ENCODE assay signal across 9 mouse cellular contexts in genomic region chr8:90708524-90708923, GRCm38 (mm10).
DNase-seq lines count a peak whose midpoint lies in the region; ATAC-seq and TF ChIP-seq lines count a peak whose summit lies in the region.
"Had no signal": no experiment of that assay in that cellular context is flagged by ENCODE, and none has a peak within 500 bp of the region (broad histone marks: within the 10 kb centered on the region; RNA-seq: fewer than 3 reads in every experiment).

No protein-coding gene starts in this region.

- H3K36me3 ChIP-seq in spleen, adult 2 months (ENCODE audit: control insufficient read depth, insufficient read depth, low read length), result no peaks in the 10 kb centered on the region
- H3K36me3 ChIP-seq in liver, postnatal 0 days (replicated peaks; ENCODE audit: insufficient read depth, low read length), result no peaks in the 10 kb centered on the region

- TF ChIP-seq EP300 in liver, postnatal 0 days (IDR thresholded peaks at IDR 0.05; ENCODE audit: low read depth), result no peak

- no peaks in the 10 kb centered on the region for H3K9me3 ChIP-seq in liver, postnatal 0 days (ENCODE audit: low read length)

- H3K4me3 ChIP-seq in spleen, adult 2 months (ENCODE audit: extremely low read depth, insufficient read depth, insufficient read length), result no peak overlapping the region
- H3K4me3 ChIP-seq in cerebellum, adult 2 months (replicated peaks; ENCODE audit: insufficient read depth, low read depth, low read length), result no peak overlapping the region
- no peak overlapping the region for H3K4me3 ChIP-seq in liver, postnatal 0 days (ENCODE audit: low read depth, low read length)
- H3K4me3 ChIP-seq: erythroblast, embryonic 14.5 days had no signal

- H3K27me3 ChIP-seq in spleen, adult 2 months (ENCODE audit: control insufficient read depth, insufficient read depth, low read length), result no peaks in the 10 kb centered on the region
- no peaks in the 10 kb centered on the region for H3K27me3 ChIP-seq in cerebellum, adult 2 months (ENCODE audit: control insufficient read depth, insufficient read depth, low read length)
- no peaks in the 10 kb centered on the region for H3K27me3 ChIP-seq in liver, postnatal 0 days (ENCODE audit: insufficient read depth, low read length)

- no peaks in the 10 kb centered on the region for H3K4me1 ChIP-seq in spleen, adult 2 months (ENCODE audit: control insufficient read depth, insufficient read depth, insufficient read length)
- H3K4me1 ChIP-seq in cerebellum, adult 2 months (ENCODE audit: control insufficient read depth, insufficient read depth, low read length), result no peaks in the 10 kb centered on the region
- H3K4me1 ChIP-seq in liver, postnatal 0 days (ENCODE audit: insufficient read depth), result no peaks in the 10 kb centered on the region

- peak; percentile 11; the same call in 1 of the 2 replicates for TF ChIP-seq CTCF in spleen, adult 2 months (IDR thresholded peaks at IDR 0.05; ENCODE audit: extremely low read depth, insufficient read depth, insufficient read length, insufficient replicate concordance)
- TF ChIP-seq CTCF in cerebellum, adult 2 months (IDR thresholded peaks at IDR 0.05; ENCODE audit: borderline replicate concordance, insufficient read depth, low read depth, low read length), result peak; percentile 75
- peak; percentile 77 for TF ChIP-seq CTCF in liver, postnatal 0 days (IDR thresholded peaks at IDR 0.05; ENCODE audit: low read depth)

- ATAC-seq in liver, postnatal 0 days, result no peak

- no peak overlapping the region for H3K9ac ChIP-seq in liver, postnatal 0 days (replicated peaks)

- DNase-seq in spleen, adult 2 months (ENCODE audit: low read depth in 1 of 2, low spot score in 2 of 2), result no peak
- DNase-seq in spleen, postnatal 14 days (ENCODE audit: low spot score in 2 of 2), result no peak
- DNase-seq in cerebellum, adult 2 months, result peak; percentile 36 to 56
- DNase-seq in forelimb bud, embryonic 11.5 days (ENCODE audit: low read depth, low spot score), result peak; percentile 69
- DNase-seq in kidney, postnatal 36 days, result peak; percentile 30 to 75
- DNase-seq in liver, postnatal 0 days, result peak; percentile 38
- DNase-seq in retina, embryonic 14.5 days (ENCODE audit: low spot score), result peak; percentile 84
- DNase-seq in spleen, postnatal 4 days (ENCODE audit: low spot score in 2 of 2), result no peak

- no peak overlapping the region for H3K4me2 ChIP-seq in liver, postnatal 0 days (ENCODE audit: low read depth, low read length)

- no peak overlapping the region for H3K27ac ChIP-seq in spleen, adult 2 months (ENCODE audit: insufficient read depth, low read length)
- no peak overlapping the region for H3K27ac ChIP-seq in cerebellum, adult 2 months (ENCODE audit: insufficient read depth, low read length)
- no peak overlapping the region for H3K27ac ChIP-seq in liver, postnatal 0 days (ENCODE audit: low read depth)

- WGBS in spleen, adult 2 months, result 25% methylated on average over 5 of the region's 5 CpGs
- WGBS in cerebellum, adult 2 months, result 7% methylated on average over 5 of the region's 5 CpGs
- 14% methylated on average over 5 of the region's 5 CpGs for WGBS in liver, postnatal 0 days (ENCODE audit: insufficient replicate concordance)

- no peak for TF ChIP-seq POLR2A in spleen, adult 2 months (IDR thresholded peaks at IDR 0.05; ENCODE audit: low read depth, low read length)
- no peak for TF ChIP-seq POLR2A in cerebellum, adult 2 months (IDR thresholded peaks at IDR 0.05; ENCODE audit: borderline replicate concordance, insufficient read depth, low read length)

Comparison
In these comparisons a context has a peak if more than half of its experiments do, and no peak if none do; other contexts are left out.
1. DNase-seq: peak in cerebellum, adult 2 months (2 of 2), forelimb bud, embryonic 11.5 days (single experiment), kidney, postnatal 36 days (2 of 2), liver, postnatal 0 days (single experiment) and retina, embryonic 14.5 days (single experiment); none in spleen, adult 2 months (0 of 2), spleen, postnatal 14 days (0 of 2) and spleen, postnatal 4 days (0 of 2).
2. CTCF ChIP-seq: peak in every context shown above with its lines; median percentile 77 in liver, postnatal 0 days; 75 in cerebellum, adult 2 months; 11 in spleen, adult 2 months.